Mouse (Mus musculus) liver, adult (tissue): Measurements from ENCODE around the gene Hlf.

Experiments used
- GATA4 ChIP-seq: IDR thresholded peaks from 2 replicates; pipeline ENCODE4 v1.6.1; 2014; ENCODE audit warnings: mild to moderate bottlenecking, low read length; ENCODE audit not compliant: insufficient replicate concordance

The Hlf gene

GRCm38 (mm10) chr11:90382005-90382611 is 8.6 kb downstream of the Hlf start:
- TF ChIP-seq GATA4, result no peak

GRCm38 (mm10) chr11:90381113-90381512 is 9.6 kb downstream of the Hlf start:
- TF ChIP-seq GATA4, result no peak

GRCm38 (mm10) chr11:90380131-90380685 is 10.5 kb downstream of the Hlf start:
- TF ChIP-seq GATA4, result no peak

- TF ChIP-seq GATA4, result no peak
Observed at GRCm38 (mm10) chr11:90378008-90378407, 12.7 kb downstream of the Hlf start.

- TF ChIP-seq GATA4, result no peak
Observed at GRCm38 (mm10) chr11:90376436-90376835, 14.3 kb downstream of the Hlf start.

GRCm38 (mm10) chr11:90371470-90372100 is 19.1 kb downstream of the Hlf start:
- TF ChIP-seq GATA4, result no peak

GRCm38 (mm10) chr11:90370789-90371291 is 19.9 kb downstream of the Hlf start:
- TF ChIP-seq GATA4, result no peak

GRCm38 (mm10) chr11:90370367-90370766 is 20.3 kb downstream of the Hlf start:
- no peak for TF ChIP-seq GATA4

GRCm38 (mm10) chr11:90369605-90370004 is 21.1 kb downstream of the Hlf start:
- no peak; the same call in 1 of the 2 replicates for TF ChIP-seq GATA4

GRCm38 (mm10) chr11:90369115-90369514 is 21.6 kb downstream of the Hlf start:
- TF ChIP-seq GATA4, result no peak

- no peak for TF ChIP-seq GATA4
Observed at GRCm38 (mm10) chr11:90367894-90368860, 22.5 kb downstream of the Hlf start.

- no peak for TF ChIP-seq GATA4
Observed at GRCm38 (mm10) chr11:90364865-90365264, 25.8 kb downstream of the Hlf start.

- peak; percentile 92 for TF ChIP-seq GATA4
Observed at GRCm38 (mm10) chr11:90363821-90364497, 26.7 kb downstream of the Hlf start.

- no peak for TF ChIP-seq GATA4
Observed at GRCm38 (mm10) chr11:90363406-90363805, 27.3 kb downstream of the Hlf start.

GRCm38 (mm10) chr11:90360536-90360935 is 30.2 kb downstream of the Hlf start:
- TF ChIP-seq GATA4, result no peak
